Mouse (Mus musculus) G1E-ER4 (cell line): ENCODE results near the gene Fancg. TPM values are rescaled to one million over a fixed set of nuclear protein-coding genes. Genes with fewer than 3 reads are reported as not detected.

Experiments
- GATA1 ChIP-seq: IDR thresholded peaks from one replicate; pipeline ENCODE4 v1.8.0; 2012; ENCODE audit warnings: low read length, inconsistent platforms
- polyA plus RNA-seq: library from polyadenylated mRNA; stranded (reverse); fragments of >175 nt; gene quantifications from 2 replicates; pipeline ENCODE4 v1.2.3, GENCODE M21; 2012

Gene Fancg
- polyA plus RNA-seq = 5.6 and 8.7 TPM in 2 replicates

DNA sequence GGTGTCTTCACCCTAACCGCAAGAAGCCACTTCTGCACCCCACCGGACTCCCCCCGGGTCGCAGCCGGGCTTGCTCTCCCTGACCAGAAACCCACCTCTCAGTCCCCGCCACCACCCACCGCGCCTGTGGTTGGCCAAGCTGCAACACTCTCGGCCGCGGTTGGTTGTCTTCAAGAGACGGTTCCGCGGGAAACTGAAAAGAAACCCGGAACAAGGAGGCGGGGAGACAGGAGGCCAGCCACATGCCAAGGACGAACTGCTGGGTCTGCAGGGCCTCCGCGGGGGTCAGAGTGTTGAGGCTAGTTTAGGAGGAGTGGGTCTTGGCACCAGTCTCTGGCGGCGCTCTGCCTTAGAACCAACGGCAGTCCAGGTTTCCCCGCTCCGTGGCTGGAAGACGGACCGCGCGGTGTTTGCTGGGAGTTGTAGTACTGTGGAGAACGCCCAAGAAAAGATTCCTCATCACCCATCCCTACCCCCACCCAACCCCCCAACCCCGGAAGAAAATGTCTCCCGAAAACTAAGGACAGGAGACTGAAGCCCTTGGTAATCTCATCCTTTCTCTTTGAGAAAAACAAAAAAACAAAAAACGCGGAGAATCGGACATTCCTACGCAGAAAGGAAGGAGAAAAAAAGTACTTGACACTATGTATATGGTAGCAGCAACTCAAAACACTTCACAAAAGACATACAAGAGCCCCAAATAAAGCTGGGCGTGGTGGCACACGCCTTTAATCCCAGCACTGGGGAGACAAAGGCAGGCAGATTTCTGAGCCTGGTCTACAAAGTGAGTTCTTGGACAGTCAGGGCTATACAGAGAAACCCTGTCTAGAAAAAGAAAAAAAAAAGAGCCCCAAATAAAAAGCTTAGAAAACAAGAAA is at the start of gene Fancg:
Gene Fancg, minus strand, starts transcription at position 346 of the 878 bp plus-strand sequence.
- TF ChIP-seq GATA1 = no peak

DNA sequence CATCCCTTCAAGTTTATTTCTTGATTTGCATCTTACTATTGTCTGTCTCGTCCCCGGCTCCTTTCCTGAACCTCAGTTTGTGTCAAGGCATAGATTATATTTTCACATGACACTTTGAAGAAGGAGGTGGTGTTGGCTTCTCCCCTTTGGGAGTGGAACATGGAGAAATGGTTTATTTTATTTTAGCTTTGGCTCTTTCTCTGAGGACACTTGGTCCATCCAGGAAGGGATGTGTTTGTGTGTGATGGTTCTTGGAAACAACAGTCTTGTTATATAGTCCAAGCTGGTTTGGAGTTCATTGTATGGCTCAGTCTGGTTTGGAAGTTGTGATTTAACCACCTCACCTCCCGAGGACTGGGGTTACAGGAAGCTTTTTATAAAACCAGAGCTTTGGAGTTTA is 49.4 kb upstream of the Fancg start:
- no peak for TF ChIP-seq GATA1

GRCm38 (mm10) chr4:43058753-43059654 is 48.7 kb upstream of the Fancg start, which contains the start of gene Unc13b:
Unc13b (plus strand) TSS chr4:43058953.
- no peak for TF ChIP-seq GATA1

DNA sequence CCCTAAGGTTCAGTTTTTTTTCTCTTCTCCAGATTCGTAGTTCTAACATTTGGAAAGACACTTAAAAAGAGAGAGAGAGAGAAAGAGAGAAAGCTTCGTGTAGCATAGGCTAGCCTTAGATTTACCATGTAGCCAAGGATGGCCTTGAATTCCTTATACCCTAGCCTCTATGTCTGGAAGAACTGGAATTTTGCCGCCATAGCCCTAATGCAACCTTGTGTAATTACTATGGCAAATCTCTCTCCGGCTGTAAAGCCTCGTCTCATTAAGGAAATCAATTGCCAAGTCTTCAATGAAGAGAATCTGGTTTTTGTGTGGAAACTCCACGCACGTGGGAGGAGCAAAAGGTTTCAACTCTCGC is 48.1 kb upstream of the Fancg start:
- no peak for TF ChIP-seq GATA1

DNA sequence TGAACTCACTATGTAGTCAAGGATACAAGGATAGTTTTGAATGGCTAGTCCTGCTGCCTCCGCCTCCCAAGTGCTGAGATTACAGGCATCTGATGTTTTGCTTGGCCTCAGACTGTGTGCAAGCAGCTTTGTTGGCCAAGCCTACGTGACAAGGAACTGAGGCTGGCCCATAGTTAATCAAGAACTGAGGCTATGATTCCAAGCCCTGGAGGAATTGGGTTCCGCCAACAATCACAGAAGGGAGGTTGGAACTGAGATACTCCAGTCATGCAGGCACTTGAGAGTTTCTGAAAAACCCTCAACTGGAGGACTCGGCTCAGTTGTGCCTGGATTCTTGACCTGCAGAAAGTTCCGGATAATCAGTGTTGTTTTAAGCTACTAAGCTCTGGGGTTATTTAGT is 47.3 kb upstream of the Fancg start:
- TF ChIP-seq GATA1 = no peak

- no peak for TF ChIP-seq GATA1
Observed at GRCm38 (mm10) chr4:43052627-43053026, 42.3 kb upstream of the Fancg start.

DNA sequence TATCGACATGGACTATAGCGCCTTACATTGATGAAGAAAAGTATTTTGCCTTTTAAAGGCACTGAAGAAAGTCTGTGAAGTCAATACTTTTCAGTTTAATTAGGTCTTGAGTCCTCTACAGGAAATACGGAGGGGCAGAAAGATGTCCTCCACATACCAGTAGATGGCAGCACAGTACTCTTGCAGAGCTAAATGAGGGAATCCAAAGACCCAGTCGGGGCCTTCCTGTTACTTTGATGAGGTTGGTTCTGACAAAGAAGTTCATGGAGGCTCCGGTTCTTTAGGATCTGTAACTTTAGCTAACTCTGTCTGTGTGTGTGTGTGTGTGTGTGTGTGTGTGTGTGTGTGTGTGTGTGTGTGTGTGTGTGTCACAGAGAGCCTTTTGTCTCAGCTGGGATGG is 36.9 kb upstream of the Fancg start:
- no peak for TF ChIP-seq GATA1

- no peak for TF ChIP-seq GATA1
Observed at GRCm38 (mm10) chr4:43046607-43047006, 36.3 kb upstream of the Fancg start.

DNA sequence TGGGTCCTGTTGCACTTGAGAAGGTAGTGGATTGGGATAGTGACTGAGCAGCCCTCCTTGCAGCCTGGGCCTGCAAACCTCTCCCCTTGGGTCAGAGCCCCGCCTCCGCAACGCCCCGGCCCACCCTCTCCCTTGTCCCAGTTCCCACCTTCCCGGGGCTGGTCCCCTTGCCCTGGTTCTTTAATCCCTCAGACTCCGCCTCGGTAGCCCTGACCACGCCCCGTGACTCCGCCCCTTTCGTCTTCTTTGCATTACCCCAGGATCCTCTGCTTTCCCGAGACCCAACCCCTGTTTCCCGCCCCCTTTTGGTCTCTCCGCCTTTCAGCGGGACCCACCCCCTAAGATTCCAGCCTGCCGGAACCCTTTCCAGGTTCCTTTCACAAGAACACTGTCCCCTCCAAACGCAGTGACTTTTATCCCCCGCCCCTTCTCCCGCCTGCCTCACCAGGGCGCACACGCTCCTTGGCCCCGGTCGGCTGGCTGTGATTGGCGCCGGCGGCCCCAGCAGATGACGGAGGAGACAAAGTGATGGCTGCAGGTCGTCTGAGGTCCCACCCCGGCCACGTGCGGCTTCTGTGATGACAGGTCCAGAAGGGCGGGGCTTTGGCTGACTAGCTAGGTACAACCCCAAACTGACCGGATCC is 35.5 kb upstream of the Fancg start, which contains the start of gene Fam214b:
Gene Fam214b, minus strand, starts transcription at position 562 of the 644 bp plus-strand sequence.
- TF ChIP-seq GATA1 = no peak

DNA sequence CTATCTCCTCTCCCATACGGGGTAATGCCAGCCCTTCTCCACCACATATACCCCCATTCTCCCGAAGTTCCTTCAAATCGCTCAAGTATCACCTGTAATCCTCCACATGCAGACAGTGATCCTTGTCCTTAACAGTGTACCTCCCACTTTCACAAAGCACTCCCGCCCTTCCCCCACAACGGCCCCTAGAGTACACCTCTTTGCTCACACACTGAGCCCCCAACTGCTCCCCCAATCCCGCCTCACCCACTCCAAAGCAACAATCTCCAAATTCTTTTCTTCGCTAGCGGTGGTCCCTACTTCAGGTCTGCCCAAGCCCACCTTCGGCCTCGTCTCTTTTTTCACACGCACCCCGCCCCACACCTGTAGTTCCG is 35.0 kb upstream of the Fancg start:
- no peak for TF ChIP-seq GATA1

GRCm38 (mm10) chr4:43044673-43045072 is 34.4 kb upstream of the Fancg start:
- TF ChIP-seq GATA1 = no peak

- no peak for TF ChIP-seq GATA1
Observed at GRCm38 (mm10) chr4:43043644-43044357, 33.5 kb upstream of the Fancg start.

- TF ChIP-seq GATA1 = no peak
Observed at GRCm38 (mm10) chr4:43040881-43041547, 30.7 kb upstream of the Fancg start.

DNA sequence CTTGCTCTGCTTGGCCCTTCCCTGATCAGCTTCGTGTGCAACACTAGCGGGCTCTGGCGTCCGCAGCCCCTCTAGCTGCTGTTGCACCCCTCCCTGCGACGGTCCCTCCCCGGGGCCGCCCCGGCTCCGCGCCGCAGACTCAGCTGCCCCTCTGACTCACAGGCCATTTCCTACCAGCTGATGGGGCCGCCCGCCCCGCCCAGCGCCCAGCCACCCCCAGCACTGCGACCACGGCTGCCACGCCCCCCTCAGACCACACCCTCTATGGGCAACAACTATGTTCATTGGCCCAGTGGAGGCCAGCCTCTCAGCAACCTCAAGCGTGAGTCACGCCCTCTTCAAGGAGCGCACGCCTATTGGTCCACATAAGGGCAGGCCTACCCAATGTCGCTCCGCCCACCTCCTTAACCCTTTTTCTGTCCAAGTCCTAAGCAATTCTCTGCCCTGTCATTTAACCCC is 29.8 kb upstream of the Fancg start:
- no peak for TF ChIP-seq GATA1
